Mouse (Mus musculus): ENCODE measurements around the gene Ccne1. TPM values are rescaled to one million over a fixed set of nuclear protein-coding genes. Genes with fewer than 3 reads are reported as not detected.

Ccne1 gene
- total RNA-seq, 2 experiments from 2014 or later, result 7.7 to 8.9 TPM

- DNase-seq (ENCODE audit: low spot score in 2 of 2), result no peak
Observed at GRCm38 (mm10) chr7:38105379-38105778, 2.0 kb downstream of the Ccne1 start.

- DNase-seq (ENCODE audit: low spot score in 2 of 2), result no peak
Observed at GRCm38 (mm10) chr7:38104097-38104496, 3.2 kb downstream of the Ccne1 start.

- no peak for DNase-seq (ENCODE audit: low spot score in 2 of 2)
Observed at GRCm38 (mm10) chr7:38094353-38094752, 13.0 kb downstream of the Ccne1 start.

GRCm38 (mm10) chr7:38093101-38093500, 14.2 kb downstream of the Ccne1 start:
- DNase-seq (ENCODE audit: low spot score in 2 of 2), result no peak

- no peak for DNase-seq (ENCODE audit: low spot score in 2 of 2)
Observed at GRCm38 (mm10) chr7:38089930-38090675, 17.2 kb downstream of the Ccne1 start.

- no peak for DNase-seq (ENCODE audit: low spot score in 2 of 2)
Observed at GRCm38 (mm10) chr7:38088456-38088855, 18.9 kb downstream of the Ccne1 start.

GRCm38 (mm10) chr7:38087856-38088255, 19.5 kb downstream of the Ccne1 start:
- DNase-seq (ENCODE audit: low spot score in 2 of 2), result no peak

- no peak for DNase-seq (ENCODE audit: low spot score in 2 of 2)
Observed at GRCm38 (mm10) chr7:38086401-38086800, 20.9 kb downstream of the Ccne1 start.

- DNase-seq (ENCODE audit: low spot score in 2 of 2), result peak; percentile 50 to 58
Observed at GRCm38 (mm10) chr7:38085573-38086211, 21.6 kb downstream of the Ccne1 start.

GRCm38 (mm10) chr7:38084778-38085572, 22.4 kb downstream of the Ccne1 start:
- peak; percentile 98 to 99 for DNase-seq (ENCODE audit: low spot score in 2 of 2)

- DNase-seq (ENCODE audit: low spot score in 2 of 2), result no peak
Observed at GRCm38 (mm10) chr7:38082971-38083370, 24.4 kb downstream of the Ccne1 start.

- no peak for DNase-seq (ENCODE audit: low spot score in 2 of 2)
Observed at GRCm38 (mm10) chr7:38077189-38077588, 30.1 kb downstream of the Ccne1 start.

GRCm38 (mm10) chr7:38075487-38075886, 31.8 kb downstream of the Ccne1 start:
- no peak for DNase-seq (ENCODE audit: low spot score in 2 of 2)

GRCm38 (mm10) chr7:38074920-38075319, 32.4 kb downstream of the Ccne1 start:
- DNase-seq (ENCODE audit: low spot score in 2 of 2), result no peak

GRCm38 (mm10) chr7:38074514-38074913, 32.8 kb downstream of the Ccne1 start:
- DNase-seq (ENCODE audit: low spot score in 2 of 2), result no peak

GRCm38 (mm10) chr7:38073782-38074181, 33.6 kb downstream of the Ccne1 start:
- peak; percentile 49 to 50 for DNase-seq (ENCODE audit: low spot score in 2 of 2)

- DNase-seq (ENCODE audit: low spot score in 2 of 2), result no peak
Observed at GRCm38 (mm10) chr7:38071065-38071464, 36.3 kb downstream of the Ccne1 start.

GRCm38 (mm10) chr7:38070663-38071062, 36.7 kb downstream of the Ccne1 start:
- DNase-seq (ENCODE audit: low spot score in 2 of 2), result no peak

- DNase-seq (ENCODE audit: low spot score in 2 of 2), result no peak
Observed at GRCm38 (mm10) chr7:38064431-38064830, 42.9 kb downstream of the Ccne1 start.

- DNase-seq (ENCODE audit: low spot score in 2 of 2), result peak; percentile 85 to 88
Observed at GRCm38 (mm10) chr7:38061060-38061970, 46.0 kb downstream of the Ccne1 start.

Measured in adrenal gland, adult 18-20 months (tissue).